Mouse (Mus musculus) cerebellum, adult 2 months (tissue): ENCODE data around the gene Robo1. TPM values are rescaled to one million over a fixed set of nuclear protein-coding genes. Genes with fewer than 3 reads are reported as not detected.

ENCODE experiments used
- DNase-seq, 2 experiments: peaks; one replicate each; pipeline ENCODE4 v3.0.0; 2021
- H3K27ac ChIP-seq: fragments of 200-500 bp; 2 replicates; pipeline ENCODE4 v1.5.1; 2012; ENCODE audit warnings: low read length, control low read depth, inconsistent platforms; ENCODE audit not compliant: insufficient read depth
- H3K27me3 ChIP-seq: fragments of 200-500 bp; 2 replicates; pipeline ENCODE4 v1.6.1; 2012; ENCODE audit warnings: inconsistent platforms, mild to moderate bottlenecking, low read length, moderate library complexity; ENCODE audit not compliant: control insufficient read depth, insufficient read depth
- H3K4me1 ChIP-seq: fragments of 200-500 bp; 2 replicates; pipeline ENCODE4 v1.6.1; 2011; ENCODE audit warnings: low read length; ENCODE audit not compliant: control insufficient read depth, insufficient read depth
- H3K4me3 ChIP-seq: fragments of 200-500 bp; replicated peaks from 2 replicates; pipeline ENCODE3; 2011; ENCODE audit warnings: mild to moderate bottlenecking, low read depth, low read length, control low read depth; ENCODE audit not compliant: insufficient read depth
- CTCF ChIP-seq: fragments of 200-500 bp; IDR thresholded peaks from 2 replicates; pipeline ENCODE4 v1.5.1; 2011; ENCODE audit warnings: low read depth, mild to moderate bottlenecking, control low read depth, low read length, moderate library complexity, borderline replicate concordance; ENCODE audit not compliant: insufficient read depth
- POLR2A ChIP-seq: fragments of 200-500 bp; IDR thresholded peaks from 2 replicates; pipeline ENCODE4 v1.6.1; 2011; ENCODE audit warnings: low read length, control low read depth, borderline replicate concordance; ENCODE audit not compliant: insufficient read depth
- WGBS: fragments of 180-500 bp; shearing (Covaris S2); methylation state at CpG from one replicate; pipeline ENCODE4 v1.1.7; 2018; 5-methylcytosine and 5-hydroxymethylcytosine counted together
- polyA plus RNA-seq: library from polyadenylated mRNA; depleted of rRNA; stranded (reverse); fragments of >200 nt; gene quantifications from 2 replicates; pipeline ENCODE4 v1.2.3, GENCODE M21; 2012

Gene Robo1
- polyA plus RNA-seq, 1 experiment = 13.0 TPM

GRCm38 (mm10) chr16:72699238-72700006, 391.3 kb downstream of the Robo1 start:
- TF ChIP-seq CTCF = no peak
- TF ChIP-seq POLR2A = no peak
- Histone ChIP-seq H3K4me1 (no peaks in the 10 kb centered on the region), H3K4me3 (no peak overlapping the region), H3K27ac (no peak overlapping the region), H3K27me3 (no peaks in the 10 kb centered on the region)
- no peak for DNase-seq
- WGBS = 56% methylated on average over 12 of the region's 12 CpGs

DNA sequence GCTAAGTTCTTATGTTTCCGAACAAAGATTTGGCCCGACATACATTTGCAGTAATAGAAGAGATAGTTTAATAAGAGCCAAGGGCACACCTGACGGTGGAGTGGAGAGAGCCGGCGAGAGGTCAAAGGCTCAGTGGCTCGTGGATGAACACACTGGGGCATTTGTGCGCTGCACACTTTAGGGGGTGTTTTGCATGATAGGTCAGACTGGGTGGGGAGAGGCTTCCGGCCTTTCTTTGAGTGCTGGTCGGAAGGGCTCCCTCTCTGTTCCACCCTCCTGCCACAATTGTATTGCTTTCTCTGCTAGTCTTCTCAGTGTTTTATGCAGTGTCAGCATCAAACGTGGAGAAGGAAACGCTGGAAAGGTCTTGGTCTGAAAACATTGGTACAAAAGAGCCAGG, 392.2 kb downstream of the Robo1 start:
- WGBS = 90% methylated on average over 11 of the region's 11 CpGs
- no peak for DNase-seq
- no peaks in the 10 kb centered on the region for H3K4me1 ChIP-seq
- no peaks in the 10 kb centered on the region for H3K27me3 ChIP-seq
- H3K27ac ChIP-seq = no peak overlapping the region
- no peak for TF ChIP-seq POLR2A
- no peak for TF ChIP-seq CTCF
- H3K4me3 ChIP-seq = no peak overlapping the region

DNA sequence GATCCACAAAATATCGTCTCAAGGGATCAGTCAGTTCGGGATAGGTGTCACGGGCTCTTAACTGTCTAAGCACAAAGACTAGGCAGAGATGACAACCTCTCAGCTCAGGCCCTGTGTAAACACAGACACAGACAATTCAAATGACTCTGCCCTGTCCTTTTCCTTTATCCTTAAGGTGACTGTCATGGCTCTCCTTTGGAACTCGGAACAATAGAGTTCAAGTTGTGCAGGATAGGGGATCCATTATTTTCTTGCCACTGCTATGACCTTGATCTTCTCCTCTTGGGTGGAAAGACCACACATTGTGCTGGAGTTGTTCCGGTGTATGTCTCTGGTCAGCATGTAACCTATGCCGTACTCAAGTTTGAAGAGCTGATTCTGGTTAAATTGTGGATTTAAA, 395.4 kb downstream of the Robo1 start:
- DNase-seq = no peak
- TF ChIP-seq POLR2A (no peak), CTCF (no peak)
- no peaks in the 10 kb centered on the region for H3K27me3 ChIP-seq
- H3K4me1 ChIP-seq = peaks cover 4% of the 10 kb centered on the region; the same call in 1 of the 2 replicates
- H3K27ac ChIP-seq = no peak overlapping the region
- 91% methylated on average over 6 of the region's 6 CpGs for WGBS
- no peak overlapping the region for H3K4me3 ChIP-seq

DNA sequence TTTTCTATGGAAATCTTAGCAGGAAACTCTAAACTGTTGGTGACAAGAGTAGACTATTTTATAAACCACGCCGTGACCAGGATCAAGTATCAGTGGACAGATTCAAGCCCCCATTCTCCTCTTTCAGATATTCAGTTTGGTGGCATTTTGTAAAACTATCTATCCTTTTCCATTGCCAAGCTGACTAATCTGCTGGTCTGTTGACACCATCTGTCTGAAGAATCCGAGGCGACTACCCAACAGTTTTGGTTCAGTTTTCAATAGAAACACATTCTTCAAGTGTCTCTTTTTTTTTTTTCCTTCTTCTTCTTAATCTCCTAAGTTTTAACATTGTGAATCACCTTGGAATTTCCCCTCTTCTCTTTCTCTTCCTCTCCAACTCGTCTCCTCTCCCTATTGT, 397.7 kb downstream of the Robo1 start:
- 52% methylated on average over 5 of the region's 5 CpGs for WGBS
- TF ChIP-seq CTCF (no peak), POLR2A (no peak)
- Histone ChIP-seq H3K27me3 (no peaks in the 10 kb centered on the region), H3K4me1 (peaks cover 4% of the 10 kb centered on the region; the same call in 1 of the 2 replicates), H3K27ac (no peak overlapping the region), H3K4me3 (no peak overlapping the region)
- DNase-seq = peak in 1 of 2 experiments; percentile 34

DNA sequence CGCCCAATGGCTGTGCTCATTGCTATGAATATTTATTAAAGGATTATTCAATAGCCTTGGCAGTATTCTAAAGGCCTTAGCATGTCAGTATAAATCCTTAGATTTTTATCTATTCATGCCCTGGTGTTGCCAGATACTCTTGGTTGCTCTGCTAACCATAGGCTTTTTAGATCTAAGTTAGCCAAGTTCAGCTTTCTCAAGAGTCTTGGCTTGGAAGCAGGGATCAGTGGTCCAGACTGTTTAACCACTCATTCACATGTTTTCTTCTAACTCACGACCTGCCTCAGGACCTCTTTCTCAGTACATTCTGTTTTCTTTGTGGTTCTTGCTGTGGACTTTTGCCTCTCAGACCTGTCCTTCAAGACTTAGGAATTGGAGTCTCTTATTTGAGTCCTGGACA, 400.4 kb downstream of the Robo1 start:
- TF ChIP-seq POLR2A (no peak), CTCF (no peak)
- H3K4me1 ChIP-seq = peaks cover 4% of the 10 kb centered on the region; the same call in 1 of the 2 replicates
- no peak for DNase-seq
- H3K27me3 ChIP-seq = no peaks in the 10 kb centered on the region
- no peak overlapping the region for H3K27ac ChIP-seq
- WGBS = 92% methylated on average over 2 of the region's 2 CpGs
- no peak overlapping the region for H3K4me3 ChIP-seq

- no peak for DNase-seq
- H3K4me1 ChIP-seq = no peaks in the 10 kb centered on the region
- H3K27me3 ChIP-seq = no peaks in the 10 kb centered on the region
- no peak overlapping the region for H3K4me3 ChIP-seq
- H3K27ac ChIP-seq = no peak overlapping the region
- TF ChIP-seq CTCF (no peak), POLR2A (no peak)
- WGBS = 51% methylated on average over 9 of the region's 9 CpGs
Observed at GRCm38 (mm10) chr16:72717118-72717802, 409.2 kb downstream of the Robo1 start.

DNA sequence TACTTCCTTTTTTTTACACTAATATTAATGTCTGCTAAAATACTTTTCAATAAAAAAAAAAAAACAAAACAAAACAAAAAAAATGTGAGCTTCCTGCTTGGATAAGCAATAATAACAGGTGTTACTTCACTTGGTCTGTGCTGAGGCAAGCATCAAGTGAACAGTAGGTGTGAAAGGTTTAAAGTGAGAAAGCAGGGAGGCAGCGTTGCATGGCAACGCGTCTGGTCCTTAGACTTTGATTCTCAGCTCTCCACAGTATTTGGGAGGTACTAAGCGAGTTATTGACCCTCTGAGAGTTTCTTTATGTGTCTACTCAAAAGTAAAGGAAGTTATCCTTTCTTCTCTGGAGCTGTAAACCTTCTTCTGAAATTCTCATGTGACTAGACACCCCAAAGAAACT, 411.0 kb downstream of the Robo1 start:
- Histone ChIP-seq H3K4me3 (peak overlapping the region; percentile 44), H3K4me1 (no peaks in the 10 kb centered on the region), H3K27me3 (no peaks in the 10 kb centered on the region), H3K27ac (no peak overlapping the region)
- WGBS = 52% methylated on average over 4 of the region's 4 CpGs
- TF ChIP-seq CTCF = no peak
- no peak for TF ChIP-seq POLR2A
- no peak for DNase-seq

DNA sequence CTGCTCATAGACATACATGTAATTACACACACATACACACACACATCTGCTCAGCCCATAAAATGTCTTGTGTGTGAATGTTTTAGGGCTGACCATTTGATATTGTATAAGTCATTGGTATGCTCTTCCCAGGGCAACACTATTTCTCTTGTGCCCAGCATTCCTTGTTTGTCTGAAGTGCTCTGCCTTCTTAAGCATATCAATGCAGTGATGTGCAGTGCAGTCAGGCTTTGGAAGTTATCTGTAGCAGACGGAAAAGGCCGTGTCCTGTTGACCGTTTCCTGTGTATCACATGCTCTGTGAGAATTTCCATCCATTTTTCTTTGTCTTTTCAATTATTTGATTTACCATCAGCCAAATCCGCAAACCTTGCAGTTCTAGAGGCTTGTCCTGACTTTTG, 412.9 kb downstream of the Robo1 start:
- H3K27ac ChIP-seq = no peak overlapping the region
- no peaks in the 10 kb centered on the region for H3K27me3 ChIP-seq
- H3K4me1 ChIP-seq = no peaks in the 10 kb centered on the region
- DNase-seq = no peak
- WGBS = 96% methylated on average over 4 of the region's 4 CpGs
- no peak overlapping the region for H3K4me3 ChIP-seq
- no peak for TF ChIP-seq POLR2A
- no peak for TF ChIP-seq CTCF
